Mouse (Mus musculus) myocyte (in vitro differentiated cells): ENCODE results near the gene Mrpl52. TPM values are rescaled to one million over a fixed set of nuclear protein-coding genes. Genes with fewer than 3 reads are reported as not detected.

Experiments used
- H3K27me3 ChIP-seq: one replicate; pipeline ENCODE4 v1.6.1; 2011; ENCODE audit not compliant: control insufficient read depth, insufficient read depth, insufficient read length
- H3K36me3 ChIP-seq: one replicate; pipeline ENCODE4 v1.6.1; 2011; ENCODE audit not compliant: control insufficient read depth, insufficient read depth
- H3K4me2 ChIP-seq: one replicate; pipeline ENCODE4 v1.6.1; 2011; ENCODE audit warnings: low read depth, control low read depth
- H3K4me3 ChIP-seq: one replicate; pipeline ENCODE4 v1.5.1; 2011; ENCODE audit warnings: mild to moderate bottlenecking, control low read depth, moderate library complexity
- H3K79me2 ChIP-seq: one replicate; pipeline ENCODE4 v1.6.1; 2011; ENCODE audit not compliant: control insufficient read depth, insufficient read depth
- H3ac ChIP-seq: one replicate; pipeline ENCODE4 v1.6.1; 2011; ENCODE audit not compliant: control insufficient read depth, insufficient read length
- CEBPB ChIP-seq: IDR thresholded peaks from 2 replicates; pipeline ENCODE4 v1.6.1; 2011; ENCODE audit warnings: mild to moderate bottlenecking, moderate library complexity; ENCODE audit not compliant: poor library complexity, insufficient read depth, severe bottlenecking
- E2F4 ChIP-seq: IDR thresholded peaks from one replicate; pipeline ENCODE4 v1.6.1; 2011; ENCODE audit warnings: mild to moderate bottlenecking, control low read depth, moderate library complexity; ENCODE audit not compliant: insufficient read depth
- MAX ChIP-seq: IDR thresholded peaks from one replicate; pipeline ENCODE4 v1.6.1; 2011; ENCODE audit warnings: low read depth, mild to moderate bottlenecking, control low read depth
- MYOD1 ChIP-seq, 3 experiments: IDR thresholded peaks; one replicate each; pipeline ENCODE4 v1.6.1; 2011; ENCODE audit warnings: control low read depth in 2 of 3, low read depth in 2 of 3, mild to moderate bottlenecking in 2 of 3, moderate library complexity in 1 of 3; ENCODE audit not compliant: insufficient read length in 2 of 3, control insufficient read depth in 1 of 3
- MYOG ChIP-seq, 3 experiments: IDR thresholded peaks; one replicate each; pipeline ENCODE4 v1.6.1; 2011; ENCODE audit warnings: control low read depth in 2 of 3, low read depth in 2 of 3, mild to moderate bottlenecking in 2 of 3; ENCODE audit not compliant: insufficient read length in 2 of 3, control insufficient read depth in 1 of 3, insufficient read depth in 1 of 3
- POLR2A ChIP-seq: IDR thresholded peaks from one replicate; pipeline ENCODE4 v1.6.1; 2011; ENCODE audit warnings: low read depth, mild to moderate bottlenecking, control low read depth, moderate library complexity; ENCODE audit not compliant: insufficient read length
- POLR2AphosphoS2 ChIP-seq: IDR thresholded peaks from one replicate; pipeline ENCODE4 v1.6.1; 2011; ENCODE audit warnings: low read depth, control low read depth; ENCODE audit not compliant: insufficient read length
- REST ChIP-seq: IDR thresholded peaks from one replicate; pipeline ENCODE4 v1.6.1; 2011; ENCODE audit warnings: mild to moderate bottlenecking, control low read depth, moderate library complexity; ENCODE audit not compliant: insufficient read depth, insufficient read length
- SRF ChIP-seq: IDR thresholded peaks from one replicate; pipeline ENCODE4 v1.6.1; 2011; ENCODE audit warnings: low read depth; ENCODE audit not compliant: control insufficient read depth, insufficient read length
- TCF12 ChIP-seq: IDR thresholded peaks from one replicate; pipeline ENCODE4 v1.6.1; 2011; ENCODE audit warnings: mild to moderate bottlenecking, control low read depth; ENCODE audit not compliant: poor library complexity, insufficient read depth, severe bottlenecking
- TCF3 ChIP-seq: IDR thresholded peaks from one replicate; pipeline ENCODE4 v1.6.1; 2011; ENCODE audit warnings: low read depth, control low read depth; ENCODE audit not compliant: insufficient read length
- USF1 ChIP-seq: IDR thresholded peaks from one replicate; pipeline ENCODE4 v1.6.1; 2011; ENCODE audit warnings: low read depth, mild to moderate bottlenecking, control low read depth, moderate library complexity
- polyA plus RNA-seq: library from polyadenylated mRNA; unstranded; fragments of >200 nt; fragmentation: generic; extraction: Trizol; gene quantifications from one replicate; pipeline ENCODE4 v1.2.1, GENCODE M21; 2012; ENCODE audit warnings: missing spikeins

Gene Mrpl52
- polyA plus RNA-seq, result 483 TPM

DNA sequence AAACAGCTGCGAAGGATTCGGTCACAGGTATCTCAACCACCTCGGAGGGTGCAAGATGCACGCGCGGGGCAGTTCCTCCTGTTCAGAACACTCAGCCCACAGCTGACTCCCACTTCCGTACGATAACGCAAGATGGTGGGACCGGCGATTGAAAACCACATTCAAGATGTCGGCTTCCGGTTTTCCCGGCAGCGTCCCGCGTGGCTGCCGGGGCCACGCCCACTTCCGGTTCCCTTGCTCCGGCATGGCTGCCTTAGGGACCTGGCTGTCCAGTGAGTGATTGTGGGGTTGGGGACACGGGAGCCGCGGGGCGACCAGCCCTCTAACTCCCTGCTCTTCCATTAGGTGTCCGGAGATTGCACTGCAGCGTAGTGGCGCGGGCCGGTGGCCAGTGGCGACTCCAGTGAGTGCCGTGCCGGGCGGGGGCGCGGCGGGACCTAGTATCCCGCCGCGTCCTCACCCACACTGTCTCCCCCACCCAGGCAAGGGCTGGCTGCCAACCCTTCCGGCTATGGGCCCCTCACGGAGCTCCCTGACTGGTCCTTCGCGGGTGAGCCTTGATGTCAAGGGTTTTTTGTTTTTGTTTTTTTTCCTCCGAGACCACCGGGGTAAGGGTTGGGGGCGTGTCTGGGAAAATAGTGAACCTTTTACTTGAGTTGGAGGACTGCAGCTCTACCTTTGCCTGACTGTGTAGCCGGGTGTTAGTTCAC, at the start of gene Mrpl52:
Gene Mrpl52, plus strand, starts transcription at position 221 of the 710 bp plus-strand sequence.
- H3ac ChIP-seq, result peak within 1 kb of the TSS; percentile 75
- peak; percentile 86 for TF ChIP-seq POLR2AphosphoS2
- peak; percentile 94 for TF ChIP-seq POLR2A
- TF ChIP-seq MYOD1 (IDR thresholded peaks at IDR 0.05; ENCODE audit: control insufficient read depth in 1 of 3, insufficient read length in 2 of 3, low read depth in 2 of 3), result peak in 2 of 3 experiments; percentile 51 to 58
- TF ChIP-seq REST, result no peak
- peak in 2 of 3 experiments; percentile 23 to 50 for TF ChIP-seq MYOG (IDR thresholded peaks at IDR 0.05; ENCODE audit: control insufficient read depth in 1 of 3, insufficient read depth in 1 of 3, insufficient read length in 2 of 3, low read depth in 2 of 3)
- TF ChIP-seq CEBPB, result no peak
- H3K4me3 ChIP-seq, result peak within 1 kb of the TSS; percentile 94
- H3K79me2 ChIP-seq, result peaks cover 24% of the 10 kb centered on the region
- H3K4me2 ChIP-seq, result peak within 1 kb of the TSS; percentile 83
- H3K36me3 ChIP-seq, result no peaks in the 10 kb centered on the region
- H3K27me3 ChIP-seq, result no peaks in the 10 kb centered on the region

DNA sequence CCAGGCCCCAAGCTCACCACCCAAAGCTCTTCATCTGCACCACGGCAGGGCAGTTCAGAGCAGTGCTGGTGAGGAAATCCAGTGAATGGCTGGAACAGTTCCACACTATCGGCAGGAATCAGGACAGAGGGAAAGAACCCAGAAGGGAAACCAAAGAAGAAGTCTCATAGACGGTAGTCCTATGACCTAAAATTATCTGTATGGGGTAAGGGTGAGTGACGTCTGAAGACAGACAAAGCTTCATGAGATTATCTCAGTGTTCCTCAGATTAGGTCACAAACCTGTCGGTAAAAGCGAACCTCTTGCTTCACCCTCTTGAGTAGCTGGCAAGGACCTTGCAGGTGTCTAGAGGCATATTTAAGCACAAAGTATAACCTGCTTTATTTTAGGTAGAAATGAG, 49.5 kb upstream of the Mrpl52 start:
- no peak for TF ChIP-seq CEBPB
- TF ChIP-seq POLR2AphosphoS2, result no peak
- no peak for TF ChIP-seq POLR2A
- TF ChIP-seq USF1, result no peak
- TF ChIP-seq E2F4, result no peak
- no peak for TF ChIP-seq MYOG (IDR thresholded peaks at IDR 0.05; ENCODE audit: control insufficient read depth in 1 of 3, insufficient read depth in 1 of 3, insufficient read length in 2 of 3, low read depth in 2 of 3)
- TF ChIP-seq TCF12, result no peak
- TF ChIP-seq TCF3, result no peak
- TF ChIP-seq MYOD1 (IDR thresholded peaks at IDR 0.05; ENCODE audit: control insufficient read depth in 1 of 3, insufficient read length in 2 of 3, low read depth in 2 of 3), result no peak
- TF ChIP-seq MAX, result no peak
- TF ChIP-seq REST, result no peak
- no peak for TF ChIP-seq SRF
- H3K4me2 ChIP-seq, result no peak overlapping the region
- no peak overlapping the region for H3K4me3 ChIP-seq
- H3K79me2 ChIP-seq, result no peaks in the 10 kb centered on the region
- H3K27me3 ChIP-seq, result no peaks in the 10 kb centered on the region
- H3K36me3 ChIP-seq, result no peaks in the 10 kb centered on the region
- no peak overlapping the region for H3ac ChIP-seq

DNA sequence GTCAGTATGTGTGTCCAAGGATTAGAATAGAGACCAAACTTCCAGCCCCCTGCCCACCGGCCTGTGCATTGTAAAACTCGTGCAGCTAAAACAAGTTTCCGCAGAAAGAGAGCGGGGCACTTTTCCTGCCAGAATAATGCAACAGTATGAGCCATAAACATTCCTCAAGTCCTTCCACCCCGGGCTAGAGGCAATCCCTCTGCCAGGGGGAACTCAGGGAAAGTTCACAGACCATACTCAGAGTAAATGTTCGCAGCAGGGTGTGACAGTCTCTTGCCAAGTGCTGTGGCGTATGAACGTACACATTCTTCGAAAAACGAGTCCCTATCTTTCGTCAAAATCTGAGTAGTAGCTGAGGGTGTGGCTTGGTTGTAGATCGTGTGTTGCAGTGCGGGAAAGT, 47.1 kb upstream of the Mrpl52 start:
- no peaks in the 10 kb centered on the region for H3K27me3 ChIP-seq
- H3K36me3 ChIP-seq, result no peaks in the 10 kb centered on the region
- TF ChIP-seq POLR2A (no peak), MYOG (IDR thresholded peaks at IDR 0.05; ENCODE audit: control insufficient read depth in 1 of 3, insufficient read depth in 1 of 3, insufficient read length in 2 of 3, low read depth in 2 of 3) (no peak), MAX (no peak), E2F4 (no peak), USF1 (no peak), TCF3 (no peak), MYOD1 (IDR thresholded peaks at IDR 0.05; ENCODE audit: control insufficient read depth in 1 of 3, insufficient read length in 2 of 3, low read depth in 2 of 3) (no peak)
- no peaks in the 10 kb centered on the region for H3K79me2 ChIP-seq
- H3K4me2 ChIP-seq, result no peak overlapping the region
- H3ac ChIP-seq, result no peak overlapping the region
- no peak overlapping the region for H3K4me3 ChIP-seq

DNA sequence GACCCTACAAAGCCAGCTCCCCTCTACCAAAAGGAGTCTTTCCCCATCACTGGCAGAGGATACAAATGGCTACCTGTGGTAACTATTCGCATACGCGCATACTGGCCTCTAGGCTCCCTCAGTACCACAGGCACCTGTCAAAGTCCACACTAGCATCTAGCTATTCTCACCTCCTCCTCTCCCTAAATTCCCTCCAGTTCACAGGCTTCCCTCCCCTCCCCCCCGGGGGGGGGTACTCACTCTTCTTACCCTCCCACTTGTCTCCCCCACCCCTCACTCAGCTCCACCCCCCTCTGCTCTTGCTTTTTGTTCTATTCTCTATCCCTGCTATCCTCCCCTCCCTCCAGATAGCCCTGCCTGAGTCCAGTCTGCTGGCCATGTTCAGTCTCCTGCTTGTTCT, 46.1 kb upstream of the Mrpl52 start:
- no peaks in the 10 kb centered on the region for H3K79me2 ChIP-seq

DNA sequence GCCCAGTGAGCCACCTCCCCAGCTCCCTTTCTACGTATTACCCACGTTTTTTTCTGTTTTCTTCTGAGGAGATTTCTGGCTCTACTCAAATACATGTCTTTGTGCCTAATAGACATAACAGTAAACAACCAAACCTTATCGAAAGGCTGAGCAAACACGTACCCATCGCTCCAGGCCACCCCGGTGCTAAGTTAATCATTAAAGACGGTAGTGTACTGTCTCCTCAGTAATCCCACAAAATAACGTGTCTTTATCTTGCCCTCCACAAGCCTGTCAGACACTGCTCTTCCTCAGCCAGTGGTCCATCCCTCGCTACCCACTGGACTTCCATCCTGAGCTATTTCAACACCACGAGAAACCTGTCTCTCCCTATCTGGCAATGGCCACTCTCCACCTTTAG, 44.9 kb upstream of the Mrpl52 start:
- TF ChIP-seq POLR2AphosphoS2, result no peak
- TF ChIP-seq CEBPB, result no peak
- TF ChIP-seq MYOG (IDR thresholded peaks at IDR 0.05; ENCODE audit: control insufficient read depth in 1 of 3, insufficient read depth in 1 of 3, insufficient read length in 2 of 3, low read depth in 2 of 3), result no peak
- TF ChIP-seq SRF, result no peak
- no peak for TF ChIP-seq REST
- no peak for TF ChIP-seq MAX
- TF ChIP-seq MYOD1 (IDR thresholded peaks at IDR 0.05; ENCODE audit: control insufficient read depth in 1 of 3, insufficient read length in 2 of 3, low read depth in 2 of 3), result no peak
- no peak for TF ChIP-seq POLR2A
- no peak for TF ChIP-seq TCF3
- TF ChIP-seq USF1, result no peak
- no peak for TF ChIP-seq TCF12
- no peak for TF ChIP-seq E2F4
- Histone ChIP-seq H3ac (no peak overlapping the region), H3K36me3 (no peaks in the 10 kb centered on the region), H3K27me3 (no peaks in the 10 kb centered on the region), H3K4me3 (no peak overlapping the region), H3K4me2 (no peak overlapping the region), H3K79me2 (no peaks in the 10 kb centered on the region)

More for the DNA sequence above, 46.1 kb upstream of the Mrpl52 start:
- H3K27me3 ChIP-seq, result no peaks in the 10 kb centered on the region
- no peak overlapping the region for H3K4me3 ChIP-seq
- no peak overlapping the region for H3K4me2 ChIP-seq
- H3K36me3 ChIP-seq, result no peaks in the 10 kb centered on the region
- TF ChIP-seq TCF12 (no peak), MAX (no peak), MYOD1 (IDR thresholded peaks at IDR 0.05; ENCODE audit: control insufficient read depth in 1 of 3, insufficient read length in 2 of 3, low read depth in 2 of 3) (no peak), USF1 (no peak)
- H3ac ChIP-seq, result no peak overlapping the region
